Mouse (Mus musculus) hindbrain, embryonic 15.5 days (tissue): Measurements from ENCODE around the gene Gm826. TPM values are rescaled to one million over a fixed set of nuclear protein-coding genes. Genes with fewer than 3 reads are reported as not detected.

Experiments used
- ATAC-seq: fragments of 200-750 bp; cut with Nextera tagmentation; 2 replicates; pipeline ENCODE4 v1.8.0; 2017; ENCODE audit warnings: low read depth, moderate number of reproducible peaks, moderate TSS enrichment; ENCODE audit not compliant: low FRiP score
- H3K27ac ChIP-seq: fragments of 300-500 bp; sonication (generic); replicated peaks from 2 replicates; pipeline ENCODE4 v1.5.1; 2015; ENCODE audit warnings: mild to moderate bottlenecking, inconsistent platforms
- H3K27me3 ChIP-seq: fragments of 300-500 bp; sonication (generic); 2 replicates; pipeline ENCODE4 v1.6.1; 2015; ENCODE audit warnings: control low read depth, inconsistent platforms
- H3K36me3 ChIP-seq: fragments of 300-500 bp; sonication (generic); 2 replicates; pipeline ENCODE4 v1.6.1; 2015; ENCODE audit warnings: control low read depth, inconsistent platforms
- H3K4me1 ChIP-seq: fragments of 300-500 bp; sonication (generic); replicated peaks from 2 replicates; pipeline ENCODE4 v1.6.1; 2015; ENCODE audit warnings: control low read depth, inconsistent platforms
- H3K4me2 ChIP-seq: fragments of 300-500 bp; sonication (generic); 2 replicates; pipeline ENCODE4 v1.6.1; 2015; ENCODE audit warnings: moderate library complexity, mild to moderate bottlenecking, inconsistent platforms
- H3K4me3 ChIP-seq: fragments of 300-500 bp; sonication (generic); 2 replicates; pipeline ENCODE4 v1.5.1; 2015; ENCODE audit warnings: mild to moderate bottlenecking, inconsistent platforms
- H3K9ac ChIP-seq: fragments of 300-500 bp; sonication (generic); 2 replicates; pipeline ENCODE4 v1.6.1; 2015; ENCODE audit warnings: inconsistent platforms
- H3K9me3 ChIP-seq: fragments of 300-500 bp; sonication (generic); 2 replicates; pipeline ENCODE4 v1.6.1; 2016; ENCODE audit warnings: control low read depth, inconsistent platforms
- WGBS: fragments of 180-500 bp; shearing (Covaris S2); methylation state at CpG from one replicate; pipeline ENCODE4 v1.1.7; 2015; 5-methylcytosine and 5-hydroxymethylcytosine counted together
- polyA plus RNA-seq: library from polyadenylated mRNA; unstranded; fragments of >200 nt; fragmentation: Nextera tagmentation; extraction: Ambion mirVana; gene quantifications from 2 replicates; pipeline ENCODE4 v1.2.1, GENCODE M21; 2015

The Gm826 gene
- polyA plus RNA-seq, 1 experiment from 2014 or later, result not detected

DNA sequence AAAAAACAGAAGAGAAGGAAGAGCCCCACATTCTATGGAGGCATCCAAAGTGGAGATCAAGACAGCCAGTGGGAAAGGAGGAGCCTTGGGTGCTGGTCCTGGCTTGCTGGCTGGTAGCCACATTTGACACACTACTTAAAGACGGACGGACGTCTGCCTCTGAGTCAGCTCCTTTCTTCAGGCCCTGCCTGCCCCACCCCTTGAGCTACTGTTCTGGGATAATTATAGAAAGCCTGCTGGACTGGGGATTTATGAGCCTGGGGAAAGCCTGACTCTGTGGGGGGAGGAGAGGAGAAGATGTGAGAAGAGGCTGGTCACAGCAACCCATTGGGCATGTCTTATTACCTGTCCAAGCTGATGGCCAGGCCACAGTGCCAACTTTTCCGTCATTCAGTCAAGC is 12.1 kb downstream of the Gm826 start:
- no peak overlapping the region for H3K27ac ChIP-seq
- ATAC-seq, result no peak
- no peaks in the 10 kb centered on the region for H3K36me3 ChIP-seq

GRCm38 (mm10) chr2:160318255-160318654 is 15.7 kb downstream of the Gm826 start:
- no peaks in the 10 kb centered on the region for H3K4me1 ChIP-seq
- no peaks in the 10 kb centered on the region for H3K9me3 ChIP-seq
- H3K4me3 ChIP-seq, result no peak overlapping the region
- no peak overlapping the region for H3K4me2 ChIP-seq
- 0 out of 2 replicates have a peak, but pooled peaks cover under 1% of the 10 kb centered on the region for H3K27me3 ChIP-seq
- 87% methylated on average over 4 of the region's 4 CpGs for WGBS
- H3K27ac ChIP-seq, result no peak overlapping the region
- ATAC-seq, result no peak
- no peaks in the 10 kb centered on the region for H3K36me3 ChIP-seq
- no peak overlapping the region for H3K9ac ChIP-seq

More for the DNA sequence above, 12.1 kb downstream of the Gm826 start:
- H3K4me1 ChIP-seq, result no peaks in the 10 kb centered on the region
- no peak overlapping the region for H3K4me3 ChIP-seq
- no peaks in the 10 kb centered on the region for H3K9me3 ChIP-seq
- H3K27me3 ChIP-seq, result 0 out of 2 replicates have a peak, but pooled peaks cover 2% of the 10 kb centered on the region
- WGBS, result 58% methylated on average over 4 of the region's 4 CpGs
- H3K9ac ChIP-seq, result no peak overlapping the region
- H3K4me2 ChIP-seq, result no peak overlapping the region

- H3K36me3 ChIP-seq, result no peaks in the 10 kb centered on the region
- H3K9ac ChIP-seq, result no peak overlapping the region
- no peaks in the 10 kb centered on the region for H3K4me1 ChIP-seq
- no peak for ATAC-seq
- H3K9me3 ChIP-seq, result no peaks in the 10 kb centered on the region
- H3K4me3 ChIP-seq, result no peak overlapping the region
- no peak overlapping the region for H3K27ac ChIP-seq
- H3K4me2 ChIP-seq, result no peak overlapping the region
- 35% methylated on average over 12 of the region's 12 CpGs for WGBS
- H3K27me3 ChIP-seq, result no peaks in the 10 kb centered on the region
Measured at GRCm38 (mm10) chr2:160313595-160314007, 20.4 kb downstream of the Gm826 start.

GRCm38 (mm10) chr2:160305070-160305469 is 28.9 kb downstream of the Gm826 start:
- no peaks in the 10 kb centered on the region for H3K27me3 ChIP-seq
- H3K4me2 ChIP-seq, result no peak overlapping the region
- H3K9me3 ChIP-seq, result no peaks in the 10 kb centered on the region
- no peak overlapping the region for H3K4me3 ChIP-seq
- WGBS, result 87% methylated on average over 3 of the region's 3 CpGs
- no peak for ATAC-seq
- no peak overlapping the region for H3K27ac ChIP-seq
- no peaks in the 10 kb centered on the region for H3K36me3 ChIP-seq
- no peaks in the 10 kb centered on the region for H3K4me1 ChIP-seq
- H3K9ac ChIP-seq, result no peak overlapping the region

GRCm38 (mm10) chr2:160303992-160304391 is 30.0 kb downstream of the Gm826 start:
- Histone ChIP-seq H3K9ac (no peak overlapping the region), H3K9me3 (no peaks in the 10 kb centered on the region), H3K27me3 (no peaks in the 10 kb centered on the region), H3K4me2 (no peak overlapping the region), H3K36me3 (no peaks in the 10 kb centered on the region), H3K27ac (no peak overlapping the region), H3K4me1 (no peaks in the 10 kb centered on the region), H3K4me3 (no peak overlapping the region)
- 78% methylated on average over 2 of the region's 2 CpGs for WGBS
- no peak for ATAC-seq

- Histone ChIP-seq H3K36me3 (no peaks in the 10 kb centered on the region), H3K9me3 (no peaks in the 10 kb centered on the region), H3K27ac (no peak overlapping the region), H3K9ac (no peak overlapping the region), H3K27me3 (no peaks in the 10 kb centered on the region), H3K4me3 (no peak overlapping the region), H3K4me2 (no peak overlapping the region), H3K4me1 (no peaks in the 10 kb centered on the region)
- WGBS, result 73% methylated on average over 4 of the region's 4 CpGs
- ATAC-seq, result no peak
Measured at GRCm38 (mm10) chr2:160302013-160302412, 31.9 kb downstream of the Gm826 start.

DNA sequence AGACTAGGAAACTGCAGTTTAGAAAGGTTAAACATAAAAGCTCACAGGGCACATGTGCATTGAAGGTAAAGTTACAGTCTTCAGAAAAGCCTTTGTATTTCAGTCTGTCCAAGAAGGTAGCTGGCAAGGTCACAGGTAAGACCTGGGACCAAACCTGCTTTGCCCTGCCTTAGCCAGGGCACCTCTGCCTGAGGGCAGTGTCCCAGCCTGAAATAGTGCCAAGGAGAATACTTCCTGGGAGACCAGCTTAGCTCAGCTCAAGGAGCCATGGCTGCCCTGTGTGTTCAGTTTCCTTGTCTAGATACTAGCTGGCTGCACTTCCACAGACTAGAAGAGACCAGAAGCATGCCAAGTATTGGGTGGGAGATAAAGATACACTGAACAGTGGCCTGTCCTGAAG is 35.4 kb downstream of the Gm826 start:
- H3K9me3 ChIP-seq, result no peaks in the 10 kb centered on the region
- no peak overlapping the region for H3K9ac ChIP-seq
- no peaks in the 10 kb centered on the region for H3K27me3 ChIP-seq
- no peak overlapping the region for H3K4me2 ChIP-seq
- no peak overlapping the region for H3K4me3 ChIP-seq
- no peak for ATAC-seq
- H3K27ac ChIP-seq, result no peak overlapping the region
- no peaks in the 10 kb centered on the region for H3K4me1 ChIP-seq
- no peaks in the 10 kb centered on the region for H3K36me3 ChIP-seq

GRCm38 (mm10) chr2:160288538-160289151 is 45.3 kb downstream of the Gm826 start:
- WGBS, result 80% methylated on average over 10 of the region's 10 CpGs
- no peak for ATAC-seq

DNA sequence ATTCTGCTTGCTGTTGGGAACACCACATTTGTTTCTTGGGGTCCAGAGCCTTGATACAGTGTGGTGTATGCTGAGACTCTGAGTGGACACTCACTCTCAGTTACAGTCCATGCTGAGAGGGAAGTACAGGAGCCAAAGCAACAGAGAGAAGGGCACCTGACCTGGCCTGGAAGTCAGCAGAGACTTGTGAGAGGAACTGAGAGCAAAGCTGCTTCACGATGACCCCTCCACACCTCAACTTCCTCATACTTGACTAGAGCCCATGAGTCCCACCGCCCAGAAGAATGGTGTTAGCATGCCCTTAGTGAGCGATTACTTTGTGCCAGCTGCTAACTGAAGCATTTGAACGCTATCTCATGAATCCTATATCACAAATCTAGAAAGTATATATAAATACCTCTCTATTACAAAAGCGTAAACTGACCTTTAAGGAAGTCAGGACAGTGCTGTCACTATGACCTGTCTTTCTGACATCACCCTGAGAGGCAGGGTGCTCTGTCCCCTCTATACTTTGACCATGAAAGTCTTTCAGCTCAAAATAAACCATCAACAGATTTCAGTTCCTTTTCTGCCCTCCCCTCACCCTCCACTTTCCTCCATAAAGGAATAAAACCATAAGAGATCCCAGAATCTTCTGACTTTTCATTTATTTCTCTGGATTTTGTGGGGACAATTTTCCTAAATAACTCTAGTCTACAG is 57.9 kb downstream of the Gm826 start:
- ATAC-seq, result no peak
- WGBS, result 90% methylated on average over 5 of the region's 5 CpGs
- Histone ChIP-seq H3K27ac (no peak overlapping the region), H3K9me3 (no peaks in the 10 kb centered on the region), H3K36me3 (no peaks in the 10 kb centered on the region), H3K9ac (no peak overlapping the region), H3K4me2 (no peak overlapping the region), H3K4me3 (no peak overlapping the region), H3K27me3 (no peaks in the 10 kb centered on the region), H3K4me1 (no peaks in the 10 kb centered on the region)

More at GRCm38 (mm10) chr2:160288538-160289151, 45.3 kb downstream of the Gm826 start:
- H3K9me3 ChIP-seq, result no peaks in the 10 kb centered on the region
- H3K27ac ChIP-seq, result no peak overlapping the region
- H3K27me3 ChIP-seq, result no peaks in the 10 kb centered on the region
- no peak overlapping the region for H3K4me3 ChIP-seq
- no peak overlapping the region for H3K4me2 ChIP-seq
- no peaks in the 10 kb centered on the region for H3K4me1 ChIP-seq
- no peak overlapping the region for H3K9ac ChIP-seq
- no peaks in the 10 kb centered on the region for H3K36me3 ChIP-seq

DNA sequence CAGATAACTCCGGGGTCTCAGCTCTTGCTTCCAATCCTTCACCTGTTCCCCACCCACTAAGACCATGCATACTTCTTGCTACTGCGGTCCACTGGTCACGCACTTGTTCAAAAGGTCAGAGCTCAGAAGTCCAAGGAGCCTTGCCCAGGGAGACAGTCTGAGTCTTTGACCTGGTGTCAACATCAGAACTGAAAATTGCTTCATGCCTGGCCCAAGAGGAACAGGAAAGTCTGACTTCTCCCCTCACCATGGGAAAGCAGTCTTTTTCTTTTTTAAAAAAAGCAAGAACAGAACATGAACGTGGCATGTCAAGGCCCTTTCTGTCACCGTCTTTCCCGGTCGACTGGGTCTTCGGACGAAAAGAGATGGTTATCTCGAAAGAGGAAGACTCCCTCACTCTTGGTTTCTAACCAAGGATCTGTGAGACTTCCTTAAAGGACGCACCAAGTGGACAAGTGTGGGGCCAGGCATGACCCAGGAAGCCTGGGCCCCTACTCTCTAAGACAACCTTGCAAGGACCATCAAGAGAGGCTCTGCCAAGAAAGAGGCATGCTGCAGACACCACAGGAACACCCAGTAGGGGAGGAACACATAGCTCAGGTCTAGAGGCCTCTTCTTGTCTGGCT is 66.0 kb downstream of the Gm826 start:
- WGBS, result 95% methylated on average over 11 of the region's 11 CpGs
- Histone ChIP-seq H3K4me1 (no peaks in the 10 kb centered on the region), H3K36me3 (no peaks in the 10 kb centered on the region), H3K27ac (no peak overlapping the region), H3K27me3 (no peaks in the 10 kb centered on the region), H3K4me2 (no peak overlapping the region), H3K9me3 (no peaks in the 10 kb centered on the region), H3K4me3 (no peak overlapping the region), H3K9ac (no peak overlapping the region)
- no peak for ATAC-seq

DNA sequence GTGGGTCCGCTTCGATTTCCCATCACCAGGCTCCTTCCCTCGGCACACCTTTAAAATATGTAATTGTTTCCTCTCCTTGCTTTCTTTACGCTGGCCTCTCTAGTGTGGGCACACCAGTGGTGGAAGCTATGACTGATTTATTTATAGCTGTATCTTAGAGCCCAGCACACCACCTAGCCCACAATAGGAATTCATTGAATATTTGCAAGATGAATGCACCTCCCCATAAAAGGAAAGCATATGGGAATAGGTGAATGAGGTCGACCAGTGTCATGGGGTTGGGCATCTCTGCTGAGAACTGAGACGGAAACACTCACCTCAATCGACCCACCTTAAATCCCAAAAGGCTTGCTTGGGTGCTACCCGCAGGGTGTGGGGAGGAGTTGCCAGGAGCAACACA is 70.1 kb downstream of the Gm826 start:
- no peak overlapping the region for H3K9ac ChIP-seq
- no peaks in the 10 kb centered on the region for H3K27me3 ChIP-seq
- no peak overlapping the region for H3K4me3 ChIP-seq
- no peaks in the 10 kb centered on the region for H3K4me1 ChIP-seq
- WGBS, result 88% methylated on average over 8 of the region's 8 CpGs
- H3K36me3 ChIP-seq, result no peaks in the 10 kb centered on the region
- no peaks in the 10 kb centered on the region for H3K9me3 ChIP-seq
- ATAC-seq, result no peak
- H3K27ac ChIP-seq, result no peak overlapping the region
- no peak overlapping the region for H3K4me2 ChIP-seq

- Histone ChIP-seq H3K36me3 (no peaks in the 10 kb centered on the region), H3K4me1 (no peaks in the 10 kb centered on the region), H3K4me2 (no peak overlapping the region), H3K27ac (no peak overlapping the region), H3K4me3 (no peak overlapping the region), H3K9ac (no peak overlapping the region), H3K9me3 (no peaks in the 10 kb centered on the region), H3K27me3 (no peaks in the 10 kb centered on the region)
- ATAC-seq, result no peak
- WGBS, result 85% methylated on average over 3 of the region's 3 CpGs
Measured at GRCm38 (mm10) chr2:160261538-160261937, 72.4 kb downstream of the Gm826 start.
